Mouse (Mus musculus) CH12.LX (cell line): ENCODE measurements around the gene Ezh1. TPM values are rescaled to one million over a fixed set of nuclear protein-coding genes. Genes with fewer than 3 reads are reported as not detected.

ENCODE experiments used
- DNase-seq: peaks from one replicate; pipeline ENCODE4 v3.0.0-alpha.2; 2013; ENCODE audit errors: extremely low read depth
- H3K27ac ChIP-seq: 2 replicates; pipeline ENCODE4 v1.5.1; 2012; ENCODE audit warnings: low read depth, mild to moderate bottlenecking, control low read depth, moderate library complexity; ENCODE audit not compliant: insufficient read depth
- H3K27me3 ChIP-seq: replicated peaks from 2 replicates; pipeline ENCODE3; 2012; ENCODE audit warnings: inconsistent platforms
- H3K36me3 ChIP-seq, 2 experiments: replicated peaks in 1 of 2; 2 replicates each; pipeline versions ENCODE3 to v1.6.1; 2012; ENCODE audit warnings: inconsistent platforms in 1 of 2, low read length in 1 of 2, mild to moderate bottlenecking in 1 of 2, mixed read lengths in 1 of 2, moderate library complexity in 1 of 2; ENCODE audit not compliant: control insufficient read depth in 1 of 2, insufficient read depth in 1 of 2
- H3K4me1 ChIP-seq, 2 experiments: 2 replicates each; pipeline ENCODE4 v1.6.1; 2012; ENCODE audit warnings: inconsistent platforms in 1 of 2, moderate library complexity in 1 of 2; ENCODE audit not compliant: insufficient read depth in 2 of 2, control insufficient read depth in 1 of 2
- H3K4me2 ChIP-seq: 2 replicates; pipeline ENCODE4 v1.6.1; 2012; ENCODE audit warnings: low read depth, mild to moderate bottlenecking, control low read depth; ENCODE audit not compliant: poor library complexity, insufficient read depth, severe bottlenecking
- H3K4me3 ChIP-seq, 3 experiments: fragments of 150-350 bp in 1 of 3; sonication (generic) in 1 of 3; replicated peaks in 1 of 3; 2 replicates each; pipeline versions ENCODE3 to v1.5.1; 2011 to 2012; ENCODE audit warnings: low read depth in 2 of 3, low read length in 2 of 3, mild to moderate bottlenecking in 2 of 3, moderate library complexity in 2 of 3, control low read depth in 1 of 3, improper control_type of control experiment in 1 of 3, inconsistent platforms in 1 of 3, mixed read lengths in 1 of 3; ENCODE audit not compliant: poor library complexity in 1 of 3
- H3K79me2 ChIP-seq: replicated peaks from 2 replicates; pipeline ENCODE4 v1.6.1; 2012; ENCODE audit warnings: mild to moderate bottlenecking, moderate library complexity; ENCODE audit not compliant: control insufficient read depth, poor library complexity, insufficient read depth, severe bottlenecking; ENCODE audit errors: extremely low read depth
- H3K9ac ChIP-seq: 2 replicates; pipeline ENCODE4 v1.6.1; 2012; ENCODE audit warnings: low read depth, mild to moderate bottlenecking, control low read depth, moderate library complexity; ENCODE audit not compliant: insufficient read depth
- H3K9me3 ChIP-seq: replicated peaks from 2 replicates; pipeline ENCODE3; 2012; ENCODE audit warnings: low read length, inconsistent platforms, mixed read lengths
- BHLHE40 ChIP-seq: IDR thresholded peaks from 2 replicates; pipeline ENCODE4 v1.6.1; 2011; ENCODE audit warnings: mild to moderate bottlenecking, low read depth, low read length, improper control_type of control experiment
- CHD1 ChIP-seq: IDR thresholded peaks from 2 replicates; pipeline ENCODE4 v1.6.1; 2012; ENCODE audit warnings: low read depth, low read length, improper control_type of control experiment, inconsistent platforms
- CHD2 ChIP-seq: IDR thresholded peaks from 2 replicates; pipeline ENCODE4 v1.6.1; 2011; ENCODE audit warnings: low read length, improper control_type of control experiment
- CTCF ChIP-seq, 2 experiments: IDR thresholded peaks in 1 of 2; conservative IDR thresholded peaks in 1 of 2; 2 replicates each; pipeline ENCODE4 v1.5.1; 2011 to 2012; ENCODE audit warnings: low read depth in 2 of 2, low read length in 2 of 2, improper control_type of control experiment in 1 of 2, inconsistent platforms in 1 of 2, mild to moderate bottlenecking in 1 of 2, moderate library complexity in 1 of 2
- ELF1 ChIP-seq: IDR thresholded peaks from 2 replicates; pipeline ENCODE4 v1.6.1; 2014; ENCODE audit warnings: low read depth, mild to moderate bottlenecking, inconsistent platforms, low read length, improper control_type of control experiment
- EP300 ChIP-seq: IDR thresholded peaks from 2 replicates; pipeline ENCODE4 v1.6.1; 2011; ENCODE audit warnings: low read length, improper control_type of control experiment
- ETS1 ChIP-seq: conservative IDR thresholded peaks from 2 replicates; pipeline ENCODE4 v1.6.1; 2012; ENCODE audit warnings: low read depth, mild to moderate bottlenecking, inconsistent platforms, low read length, improper control_type of control experiment, moderate library complexity
- GABPA ChIP-seq: IDR thresholded peaks from 2 replicates; pipeline ENCODE4 v1.6.1; 2012; ENCODE audit warnings: low read depth, low read length, improper control_type of control experiment, inconsistent platforms; ENCODE audit not compliant: insufficient replicate concordance
- IRF4 ChIP-seq: IDR thresholded peaks from 2 replicates; pipeline ENCODE4 v1.6.1; 2014; ENCODE audit warnings: low read depth, mild to moderate bottlenecking, inconsistent platforms, low read length, improper control_type of control experiment
- KAT2A ChIP-seq: IDR thresholded peaks from 2 replicates; pipeline ENCODE4 v1.6.1; 2012; ENCODE audit warnings: low read length, improper control_type of control experiment, inconsistent platforms; ENCODE audit not compliant: insufficient replicate concordance
- MAX ChIP-seq: IDR thresholded peaks from 2 replicates; pipeline ENCODE4 v1.6.1; 2011; ENCODE audit warnings: low read length, improper control_type of control experiment
- MXI1 ChIP-seq: IDR thresholded peaks from 2 replicates; pipeline ENCODE4 v1.6.1; 2011; ENCODE audit warnings: mild to moderate bottlenecking, low read depth, low read length, improper control_type of control experiment
- POLR2A ChIP-seq: IDR thresholded peaks from 2 replicates; pipeline ENCODE4 v1.6.1; 2011; ENCODE audit warnings: low read depth, mild to moderate bottlenecking, improper control_type of control experiment, low read length
- POLR2AphosphoS2 ChIP-seq: IDR thresholded peaks from 2 replicates; pipeline ENCODE4 v1.6.1; 2011; ENCODE audit warnings: low read depth, low read length, improper control_type of control experiment
- RAD21 ChIP-seq: IDR thresholded peaks from 2 replicates; pipeline ENCODE4 v1.6.1; 2011; ENCODE audit warnings: low read depth, mild to moderate bottlenecking, low read length, improper control_type of control experiment, moderate library complexity
- RCOR1 ChIP-seq: conservative IDR thresholded peaks from 2 replicates; pipeline ENCODE4 v1.6.1; 2012; ENCODE audit warnings: low read depth, mild to moderate bottlenecking, inconsistent platforms, low read length, improper control_type of control experiment
- SIN3A ChIP-seq: IDR thresholded peaks from 2 replicates; pipeline ENCODE4 v1.6.1; 2012; ENCODE audit warnings: low read length, improper control_type of control experiment, inconsistent platforms
- SMC3 ChIP-seq: IDR thresholded peaks from 2 replicates; pipeline ENCODE4 v1.6.1; 2011; ENCODE audit warnings: low read depth, low read length, improper control_type of control experiment
- TBP ChIP-seq: conservative IDR thresholded peaks from 2 replicates; pipeline ENCODE4 v1.6.1; 2011; ENCODE audit warnings: low read depth, low read length, improper control_type of control experiment
- USF1 ChIP-seq: IDR thresholded peaks from 2 replicates; pipeline ENCODE4 v1.6.1; 2014; ENCODE audit warnings: low read depth, mild to moderate bottlenecking, inconsistent platforms, low read length, improper control_type of control experiment
- ZKSCAN1 ChIP-seq: IDR thresholded peaks from 2 replicates; pipeline ENCODE4 v1.6.1; 2012; ENCODE audit warnings: low read depth, inconsistent platforms, low read length, improper control_type of control experiment, borderline replicate concordance
- dilution Hi-C: fragments of 300-500 bp; cut with MboI; formaldehyde crosslinking; loops from 2 replicates; pipeline ENCODE4 v1.14.3; 2020; ENCODE audit warnings: low sequenced_read_pairs; ENCODE audit not compliant: extremely low pct_unique_long_range_greater_than_20kb, extremely low pct_ligation_motif_present
- in situ Hi-C: fragments of 300-500 bp; cut with MboI; formaldehyde crosslinking; loops from 3 replicates; pipeline ENCODE4 v1.14.3; 2019; ENCODE audit warnings: low sequenced_read_pairs, low pct_ligation_motif_present, low pct_unique_long_range_greater_than_20kb, mixed read lengths
- polyA plus RNA-seq: library from polyadenylated mRNA; unstranded; fragments of >175 nt; gene quantifications from 2 replicates; pipeline ENCODE4 v1.2.1, GENCODE M21; 2012; ENCODE audit warnings: low read depth; ENCODE audit not compliant: insufficient read length
- total RNA-seq, 2 experiments: library from RNA; depleted of rRNA; stranded (reverse); fragments of 300-350 nt in 1 of 2; fragments of >200 nt in 1 of 2; gene quantifications; 2 replicates each; pipeline ENCODE4 v1.2.3; 2012 to 2014

The Ezh1 gene
- total and polyA plus RNA-seq, 3 experiments: 8.7 to 15.3 (median 12.1) TPM

DNA sequence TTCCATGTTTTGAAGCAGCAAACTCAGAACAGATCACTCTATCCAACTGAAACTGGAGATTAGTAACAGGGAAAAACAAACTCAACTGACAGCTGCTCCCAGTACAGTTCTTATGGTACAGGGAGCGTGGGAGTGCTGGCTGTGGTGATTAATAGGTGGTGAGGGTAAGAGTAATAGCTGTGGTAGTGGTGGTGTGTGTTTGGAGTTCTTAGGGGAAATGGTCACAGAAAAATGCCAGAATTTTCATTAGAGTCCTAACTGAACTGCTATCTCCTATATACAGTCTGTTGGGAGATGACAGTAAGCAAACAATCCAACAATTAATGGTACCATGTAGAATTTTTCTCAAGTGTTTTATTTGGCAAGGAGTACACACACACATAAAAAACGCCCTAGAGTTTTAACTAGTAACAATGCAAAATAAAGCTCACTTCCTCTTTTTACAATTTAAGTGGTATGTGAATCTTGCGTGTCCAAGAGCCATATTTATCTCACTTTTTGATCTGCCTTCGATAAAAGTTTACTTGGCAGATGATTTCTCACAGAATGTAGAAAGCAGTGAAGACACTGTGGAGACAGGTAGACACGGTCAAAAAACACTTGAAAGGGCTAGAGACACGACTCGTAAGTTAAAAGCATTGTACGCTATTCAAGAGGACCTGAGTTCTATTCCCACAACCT lies 4.8 kb downstream of the Ezh1 start:
- TF ChIP-seq RCOR1: no peak
- TF ChIP-seq IRF4: 0 out of 2 replicates have a peak, but pooled peaks have one; percentile 21
- peak; percentile 47; the same call in 1 of the 2 replicates for TF ChIP-seq EP300
- Histone ChIP-seq H3K27me3 (no peaks in the 10 kb centered on the region), H3K4me1 (peaks cover 6 to 35% of the 10 kb centered on the region in 2 experiments), H3K36me3 (peaks cover 7 to 31% of the 10 kb centered on the region in 2 experiments), H3K4me2 (no peak overlapping the region), H3K4me3 (no peak overlapping the region), H3K9me3 (no peaks in the 10 kb centered on the region), H3K79me2 (peaks cover 15% of the 10 kb centered on the region), H3K27ac (no peak overlapping the region), H3K9ac (no peak overlapping the region)
- DNase-seq: no peak
- in situ Hi-C loops: no loop called here
- dilution Hi-C loops: no loop called here

DNA sequence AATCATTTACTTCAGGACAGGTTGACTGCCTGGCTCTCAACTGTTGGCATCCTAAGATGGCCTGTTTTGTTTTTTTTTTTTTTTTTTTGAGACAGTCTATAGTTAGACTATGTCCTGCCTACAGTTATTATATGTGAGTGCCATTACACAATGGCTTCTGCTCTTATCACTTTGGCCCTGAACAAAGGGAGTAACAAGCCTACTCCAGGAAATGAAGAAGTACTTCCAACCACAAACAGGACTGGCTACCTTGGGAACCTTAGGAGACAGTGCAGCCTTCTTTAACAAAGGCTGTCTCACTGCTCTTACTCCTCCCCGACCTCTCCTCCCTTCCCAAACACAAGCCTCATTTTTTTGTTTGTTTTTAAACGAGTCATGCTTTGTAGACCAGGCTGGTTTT lies 5.4 kb downstream of the Ezh1 start:
- in situ Hi-C loops (no loop called here), dilution Hi-C loops (no loop called here)
- no peak overlapping the region for H3K9ac ChIP-seq
- peaks cover 7 to 36% of the 10 kb centered on the region in 2 experiments for H3K36me3 ChIP-seq
- H3K4me1 ChIP-seq: peaks cover 6 to 34% of the 10 kb centered on the region in 2 experiments
- DNase-seq: no peak
- TF ChIP-seq CHD1: no peak
- TF ChIP-seq TBP: no peak
- no peak for TF ChIP-seq ZKSCAN1
- TF ChIP-seq BHLHE40: no peak
- no peak for TF ChIP-seq CTCF (conservative IDR thresholded peaks at IDR 0.05 in 1 of 2, IDR thresholded peaks at IDR 0.05 in 1 of 2; ENCODE audit: low read depth in 2 of 2, low read length in 2 of 2)
- no peak for TF ChIP-seq POLR2A
- no peak for TF ChIP-seq MAX
- TF ChIP-seq IRF4: no peak
- TF ChIP-seq USF1: no peak
- no peak for TF ChIP-seq ETS1
- no peak for TF ChIP-seq POLR2AphosphoS2
- no peak for TF ChIP-seq SIN3A
- no peak for TF ChIP-seq ELF1
- TF ChIP-seq RAD21: no peak
- TF ChIP-seq KAT2A: no peak
- TF ChIP-seq SMC3: no peak
- no peak for TF ChIP-seq GABPA
- TF ChIP-seq MXI1: no peak
- TF ChIP-seq CHD2: no peak
- peaks cover 15% of the 10 kb centered on the region for H3K79me2 ChIP-seq
- no peak overlapping the region for H3K4me2 ChIP-seq
- no peak overlapping the region for H3K4me3 ChIP-seq
- no peaks in the 10 kb centered on the region for H3K9me3 ChIP-seq
- no peak overlapping the region for H3K27ac ChIP-seq
- no peaks in the 10 kb centered on the region for H3K27me3 ChIP-seq
